Mouse (Mus musculus): ENCODE measurements around the gene Crisp4.

DNA sequence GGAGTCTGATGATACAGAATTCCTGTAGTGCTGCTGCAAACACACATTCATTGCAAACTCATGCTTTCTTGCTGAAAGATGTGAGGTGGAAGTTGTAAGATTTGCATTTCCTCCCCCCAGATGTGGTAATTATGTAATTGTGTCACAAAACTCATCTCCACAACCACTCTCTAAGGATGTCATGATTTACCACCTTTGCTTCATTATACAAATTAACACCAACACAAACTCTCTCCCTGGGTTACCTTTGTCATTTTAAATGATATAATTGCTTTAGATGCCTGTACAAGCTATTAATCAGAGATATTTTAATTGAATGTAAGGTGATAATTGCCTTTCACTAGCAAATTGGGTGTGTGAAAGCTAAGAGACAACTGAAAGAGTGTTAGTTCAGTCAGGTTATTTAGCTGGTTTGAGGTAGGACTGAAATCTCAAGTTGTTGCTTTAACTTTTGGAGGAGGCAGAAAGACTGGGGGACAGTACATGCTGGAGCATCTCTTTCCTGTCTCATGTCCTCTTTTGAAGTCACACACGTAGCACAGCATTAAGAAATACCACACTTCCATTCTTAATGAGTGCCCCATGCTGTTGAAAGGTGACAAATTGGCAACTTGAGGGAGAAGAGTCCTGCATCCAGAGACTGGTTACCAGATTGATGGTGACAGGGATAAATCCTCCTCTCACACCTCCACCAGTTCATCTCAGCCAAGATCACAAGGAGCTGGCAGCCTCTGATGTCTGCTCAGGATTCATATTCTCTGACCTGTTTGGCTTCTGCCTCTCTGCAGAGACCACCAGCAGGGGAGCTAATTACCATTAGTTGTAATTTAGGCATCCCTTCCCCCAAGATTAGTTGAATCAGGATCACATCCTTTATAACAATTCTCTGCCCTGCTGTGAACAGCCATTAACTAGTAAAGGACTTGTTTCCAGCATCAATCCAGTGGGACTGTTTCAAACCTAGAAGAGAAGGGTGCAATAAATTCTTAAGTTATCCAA lies 45.3 kb upstream of the Crisp4 start:
- TF ChIP-seq CTCF (IDR thresholded peaks at IDR 0.05; ENCODE audit: borderline replicate concordance, control insufficient read depth, extremely low read depth, insufficient read depth, low read length, poor library complexity) (no peak), POLR2A (IDR thresholded peaks at IDR 0.05; ENCODE audit: control insufficient read depth, extremely low read depth, insufficient read depth, low read length, poor library complexity) (no peak)
